Mouse (Mus musculus) liver, postnatal 0 days (tissue): ENCODE results near the gene Fzd4.

ENCODE experiments used
- CTCF ChIP-seq: sonication (generic); IDR thresholded peaks from 2 replicates; pipeline ENCODE4 v1.5.1; 2016; ENCODE audit warnings: antibody characterized with exemption, low read depth
- EP300 ChIP-seq: IDR thresholded peaks from 2 replicates; pipeline ENCODE4 v1.6.1; 2016; ENCODE audit warnings: antibody characterized with exemption, low read depth, mild to moderate bottlenecking

GRCm38 (mm10) chr7:89461351-89461750 lies 57.2 kb downstream of the Fzd4 start:
- no peak for TF ChIP-seq CTCF
- TF ChIP-seq EP300 = no peak
